Mouse (Mus musculus) heart, embryonic 11.5 days (tissue): ENCODE data around the gene Cdr1. TPM values are rescaled to one million over a fixed set of nuclear protein-coding genes. Genes with fewer than 3 reads are reported as not detected.

Experiments used
- ATAC-seq: fragments of 200-750 bp; cut with Nextera tagmentation; replicated peaks from 2 replicates; pipeline ENCODE4 v1.8.0; 2017; ENCODE audit warnings: moderate library complexity; ENCODE audit not compliant: insufficient number of reproducible peaks, low FRiP score, low TSS enrichment
- H3K27ac ChIP-seq: fragments of 300-500 bp; sonication (generic); 2 replicates; pipeline ENCODE4 v1.5.1; 2014; ENCODE audit warnings: mild to moderate bottlenecking, low read depth, low read length
- H3K27me3 ChIP-seq: fragments of 300-500 bp; sonication (generic); 2 replicates; pipeline ENCODE4 v1.6.1; 2014; ENCODE audit warnings: mild to moderate bottlenecking, low read length, mixed read lengths; ENCODE audit not compliant: control insufficient read depth, insufficient read depth
- H3K36me3 ChIP-seq: fragments of 300-500 bp; sonication (generic); 2 replicates; pipeline ENCODE4 v1.6.1; 2014; ENCODE audit warnings: mild to moderate bottlenecking, low read length, moderate library complexity, mixed read lengths; ENCODE audit not compliant: control insufficient read depth, insufficient read depth
- H3K4me1 ChIP-seq: fragments of 300-500 bp; sonication (generic); 2 replicates; pipeline ENCODE4 v1.6.1; 2014; ENCODE audit warnings: low read length; ENCODE audit not compliant: control insufficient read depth, insufficient read depth
- H3K4me2 ChIP-seq: fragments of 300-500 bp; sonication (generic); 2 replicates; pipeline ENCODE4 v1.6.1; 2014; ENCODE audit warnings: mild to moderate bottlenecking, moderate library complexity
- H3K4me3 ChIP-seq: fragments of 300-500 bp; sonication (generic); 2 replicates; pipeline ENCODE4 v1.5.1; 2014; ENCODE audit warnings: low read depth, low read length
- H3K9ac ChIP-seq: fragments of 300-500 bp; sonication (generic); 2 replicates; pipeline ENCODE4 v1.6.1; 2014; ENCODE audit warnings: mild to moderate bottlenecking, low read depth, low read length, moderate library complexity
- H3K9me3 ChIP-seq: fragments of 300-500 bp; sonication (generic); replicated peaks from 2 replicates; pipeline ENCODE4 v1.6.1; 2016; ENCODE audit warnings: low read length; ENCODE audit not compliant: control insufficient read depth
- WGBS: fragments of 180-500 bp; shearing (Covaris S2); extraction: QIAGEN DNeasy Blood & Tissue Kit; methylation state at CpG from one replicate; pipeline ENCODE4 v1.1.7; 2014; ENCODE audit not compliant: insufficient replicate concordance; 5-methylcytosine and 5-hydroxymethylcytosine counted together
- polyA plus RNA-seq: library from polyadenylated mRNA; unstranded; fragments of >200 nt; fragmentation: Nextera tagmentation; extraction: Ambion mirVana; gene quantifications from 2 replicates; pipeline ENCODE4 v1.2.1, GENCODE M21; 2014

Cdr1 gene
- polyA plus RNA-seq: not detected in 2 replicates

GRCm38 (mm10) chrX:61185458-61185857 lies at the start of gene Cdr1:
Gene Cdr1, minus strand, starts transcription at chrX:61185558.
- H3K4me1 ChIP-seq: no peaks in the 10 kb centered on the region
- H3K9ac ChIP-seq: no peak within 1 kb of the TSS
- no peak within 1 kb of the TSS for H3K4me2 ChIP-seq
- H3K36me3 ChIP-seq: no peaks in the 10 kb centered on the region
- no peak within 1 kb of the TSS for H3K4me3 ChIP-seq
- no peak within 1 kb of the TSS for H3K27ac ChIP-seq
- no peaks in the 10 kb centered on the region for H3K27me3 ChIP-seq
- WGBS: 80% methylated on average over 6 of the region's 6 CpGs
- H3K9me3 ChIP-seq: peaks cover 2% of the 10 kb centered on the region; the same call in 1 of the 2 replicates
- no peak for ATAC-seq

GRCm38 (mm10) chrX:61185869-61186268 lies 511 bp upstream of the Cdr1 start:
- H3K36me3 ChIP-seq: no peaks in the 10 kb centered on the region
- H3K27me3 ChIP-seq: no peaks in the 10 kb centered on the region
- no peaks in the 10 kb centered on the region for H3K4me1 ChIP-seq
- no peak overlapping the region for H3K4me2 ChIP-seq
- H3K27ac ChIP-seq: no peak overlapping the region
- H3K9ac ChIP-seq: no peak overlapping the region
- H3K4me3 ChIP-seq: no peak overlapping the region
- peaks cover 2% of the 10 kb centered on the region; the same call in 1 of the 2 replicates for H3K9me3 ChIP-seq
- 91% methylated on average over 6 of the region's 6 CpGs for WGBS
- ATAC-seq: no peak

- ATAC-seq: no peak
- Histone ChIP-seq H3K9me3 (no peaks in the 10 kb centered on the region), H3K4me3 (no peak overlapping the region), H3K36me3 (no peaks in the 10 kb centered on the region), H3K4me1 (no peaks in the 10 kb centered on the region), H3K27ac (no peak overlapping the region), H3K27me3 (no peaks in the 10 kb centered on the region), H3K9ac (no peak overlapping the region), H3K4me2 (no peak overlapping the region)
- WGBS: 41% methylated on average over 2 of the region's 2 CpGs
Measured at GRCm38 (mm10) chrX:61166519-61166918, 18.8 kb downstream of the Cdr1 start.

GRCm38 (mm10) chrX:61161249-61161648 lies 24.1 kb downstream of the Cdr1 start:
- Histone ChIP-seq H3K4me1 (no peaks in the 10 kb centered on the region), H3K4me3 (no peak overlapping the region), H3K27ac (no peak overlapping the region), H3K36me3 (no peaks in the 10 kb centered on the region), H3K4me2 (no peak overlapping the region), H3K9me3 (no peaks in the 10 kb centered on the region), H3K27me3 (no peaks in the 10 kb centered on the region), H3K9ac (no peak overlapping the region)
- ATAC-seq: no peak
- WGBS: 60% methylated on average over 2 of the region's 2 CpGs

- Histone ChIP-seq H3K9me3 (no peaks in the 10 kb centered on the region), H3K4me1 (no peaks in the 10 kb centered on the region), H3K27me3 (no peaks in the 10 kb centered on the region), H3K36me3 (no peaks in the 10 kb centered on the region), H3K27ac (no peak overlapping the region), H3K9ac (no peak overlapping the region), H3K4me2 (no peak overlapping the region), H3K4me3 (no peak overlapping the region)
- 80% methylated on average over 1 of the region's 1 CpGs for WGBS
- no peak for ATAC-seq
Measured at GRCm38 (mm10) chrX:61154657-61155256, 30.6 kb downstream of the Cdr1 start.

GRCm38 (mm10) chrX:61154246-61154645 lies 31.1 kb downstream of the Cdr1 start:
- Histone ChIP-seq H3K4me2 (no peak overlapping the region), H3K27me3 (no peaks in the 10 kb centered on the region), H3K9ac (no peak overlapping the region), H3K9me3 (no peaks in the 10 kb centered on the region), H3K4me1 (no peaks in the 10 kb centered on the region), H3K36me3 (no peaks in the 10 kb centered on the region), H3K4me3 (no peak overlapping the region), H3K27ac (no peak overlapping the region)
- no peak for ATAC-seq
- WGBS: 71% methylated on average over 3 of the region's 3 CpGs

GRCm38 (mm10) chrX:61146569-61146968 lies 38.8 kb downstream of the Cdr1 start:
- 23% methylated on average over 2 of the region's 2 CpGs for WGBS

DNA sequence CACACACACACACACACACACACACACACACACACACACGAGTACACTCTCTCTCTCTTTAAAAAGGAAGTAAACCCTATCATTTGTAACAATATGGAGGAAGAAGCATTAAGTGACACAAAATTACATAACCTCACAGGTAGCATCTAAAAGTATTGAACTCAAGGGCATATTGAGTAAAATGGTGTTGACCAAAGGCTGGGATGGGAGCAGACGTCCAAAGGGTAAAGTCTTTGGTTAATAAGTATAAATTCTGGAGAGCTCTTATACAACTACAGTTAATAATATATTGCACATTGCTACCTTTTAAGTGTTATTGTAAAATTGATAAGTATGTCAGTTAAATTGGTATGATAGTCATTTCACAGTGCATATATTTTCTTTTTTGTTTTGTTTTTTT lies 39.9 kb downstream of the Cdr1 start:
- H3K36me3 ChIP-seq: no peaks in the 10 kb centered on the region
- no peaks in the 10 kb centered on the region for H3K27me3 ChIP-seq
- H3K4me2 ChIP-seq: no peak overlapping the region
- no peak overlapping the region for H3K9ac ChIP-seq
- H3K4me3 ChIP-seq: no peak overlapping the region
- no peaks in the 10 kb centered on the region for H3K4me1 ChIP-seq
- no peaks in the 10 kb centered on the region for H3K9me3 ChIP-seq
- no peak for ATAC-seq
- 65% methylated on average over 2 of the region's 2 CpGs for WGBS
- no peak overlapping the region for H3K27ac ChIP-seq

More at GRCm38 (mm10) chrX:61146569-61146968, 38.8 kb downstream of the Cdr1 start:
- Histone ChIP-seq H3K4me2 (no peak overlapping the region), H3K4me3 (no peak overlapping the region), H3K4me1 (no peaks in the 10 kb centered on the region), H3K36me3 (no peaks in the 10 kb centered on the region), H3K27ac (no peak overlapping the region), H3K27me3 (no peaks in the 10 kb centered on the region), H3K9ac (no peak overlapping the region), H3K9me3 (no peaks in the 10 kb centered on the region)
- no peak for ATAC-seq

GRCm38 (mm10) chrX:61134592-61134991 lies 50.8 kb downstream of the Cdr1 start:
- Histone ChIP-seq H3K4me3 (no peak overlapping the region), H3K4me1 (no peaks in the 10 kb centered on the region), H3K27me3 (no peaks in the 10 kb centered on the region), H3K36me3 (no peaks in the 10 kb centered on the region), H3K9me3 (no peaks in the 10 kb centered on the region), H3K9ac (no peak overlapping the region), H3K4me2 (no peak overlapping the region), H3K27ac (no peak overlapping the region)
- no peak for ATAC-seq
- 69% methylated on average over 4 of the region's 4 CpGs for WGBS
